Mouse (Mus musculus) forebrain, embryonic 16.5 days (tissue): ENCODE data around the gene Exosc8. TPM values are rescaled to one million over a fixed set of nuclear protein-coding genes. Genes with fewer than 3 reads are reported as not detected.
A peak's percentile ranks its signal among the peaks of the same experiment; 100 is the strongest.

Experiments used
- ATAC-seq: fragments of 200-750 bp; cut with Nextera tagmentation; 2 replicates; pipeline ENCODE4 v1.8.0; 2017; ENCODE audit warnings: mild to moderate bottlenecking, moderate library complexity
- H3K27ac ChIP-seq: fragments of 300-500 bp; sonication (generic); 2 replicates; pipeline ENCODE4 v1.5.1; 2014; ENCODE audit warnings: low read length, control low read depth
- H3K27me3 ChIP-seq: fragments of 300-500 bp; sonication (generic); replicated peaks from 2 replicates; pipeline ENCODE4 v1.6.1; 2014; ENCODE audit warnings: low read length; ENCODE audit not compliant: control insufficient read depth, insufficient read depth
- H3K36me3 ChIP-seq: fragments of 300-500 bp; sonication (generic); 2 replicates; pipeline ENCODE4 v1.6.1; 2014; ENCODE audit not compliant: control insufficient read depth, insufficient read depth
- H3K4me1 ChIP-seq: fragments of 300-500 bp; sonication (generic); replicated peaks from 2 replicates; pipeline ENCODE4 v1.6.1; 2014; ENCODE audit warnings: low read length; ENCODE audit not compliant: control insufficient read depth, insufficient read depth
- H3K4me2 ChIP-seq: fragments of 300-500 bp; sonication (generic); 2 replicates; pipeline ENCODE4 v1.6.1; 2014; ENCODE audit warnings: mild to moderate bottlenecking, low read length, control low read depth
- H3K4me3 ChIP-seq: fragments of 300-500 bp; sonication (generic); replicated peaks from 2 replicates; pipeline ENCODE4 v1.5.1; 2014; ENCODE audit warnings: mild to moderate bottlenecking, low read length, control low read depth
- H3K9ac ChIP-seq: fragments of 300-500 bp; sonication (generic); replicated peaks from 2 replicates; pipeline ENCODE4 v1.6.1; 2014; ENCODE audit warnings: low read depth, low read length, control low read depth
- H3K9me3 ChIP-seq: fragments of 300-500 bp; sonication (generic); 2 replicates; pipeline ENCODE4 v1.6.1; 2016; ENCODE audit warnings: low read length; ENCODE audit not compliant: control insufficient read depth
- WGBS: fragments of 180-500 bp; shearing (Covaris S2); extraction: QIAGEN DNeasy Blood & Tissue Kit; methylation state at CpG from one replicate; pipeline ENCODE4 v1.1.7; 2014; 5-methylcytosine and 5-hydroxymethylcytosine counted together
- polyA plus RNA-seq: library from polyadenylated mRNA; unstranded; fragments of >200 nt; fragmentation: Nextera tagmentation; extraction: Ambion mirVana; gene quantifications from 2 replicates; pipeline ENCODE4 v1.2.1, GENCODE M21; 2015

Gene Exosc8
- polyA plus RNA-seq, 1 experiment from 2014 or later: 94.4 TPM

DNA sequence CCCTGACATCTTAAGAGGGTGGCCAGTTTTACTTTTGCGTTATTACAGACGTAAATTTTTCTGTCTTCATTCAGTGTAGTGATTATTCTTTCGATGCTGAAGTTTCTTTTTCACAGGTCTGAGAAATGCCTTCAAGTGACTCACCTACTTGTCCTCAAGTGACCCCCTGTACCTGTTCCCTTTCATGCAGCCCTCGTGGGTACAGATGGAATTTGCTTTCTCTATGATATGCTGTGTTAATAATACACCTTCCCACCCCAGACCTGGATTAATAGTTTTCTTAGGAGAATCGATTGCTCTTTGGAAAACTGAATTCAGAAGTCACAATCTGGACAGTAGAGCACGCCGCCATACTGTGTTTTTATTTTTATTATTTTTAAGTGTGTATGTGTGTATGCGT, 2.1 kb upstream of the Exosc8 start:
- no peaks in the 10 kb centered on the region for H3K9me3 ChIP-seq
- peaks cover 13% of the 10 kb centered on the region for H3K36me3 ChIP-seq
- no peak for ATAC-seq
- peaks cover 15% of the 10 kb centered on the region for H3K4me1 ChIP-seq
- H3K27me3 ChIP-seq: no peaks in the 10 kb centered on the region
- no peak overlapping the region for H3K9ac ChIP-seq
- H3K27ac ChIP-seq: no peak overlapping the region
- no peak overlapping the region for H3K4me2 ChIP-seq
- WGBS: 97% methylated on average over 8 of the region's 8 CpGs
- H3K4me3 ChIP-seq: no peak overlapping the region

DNA sequence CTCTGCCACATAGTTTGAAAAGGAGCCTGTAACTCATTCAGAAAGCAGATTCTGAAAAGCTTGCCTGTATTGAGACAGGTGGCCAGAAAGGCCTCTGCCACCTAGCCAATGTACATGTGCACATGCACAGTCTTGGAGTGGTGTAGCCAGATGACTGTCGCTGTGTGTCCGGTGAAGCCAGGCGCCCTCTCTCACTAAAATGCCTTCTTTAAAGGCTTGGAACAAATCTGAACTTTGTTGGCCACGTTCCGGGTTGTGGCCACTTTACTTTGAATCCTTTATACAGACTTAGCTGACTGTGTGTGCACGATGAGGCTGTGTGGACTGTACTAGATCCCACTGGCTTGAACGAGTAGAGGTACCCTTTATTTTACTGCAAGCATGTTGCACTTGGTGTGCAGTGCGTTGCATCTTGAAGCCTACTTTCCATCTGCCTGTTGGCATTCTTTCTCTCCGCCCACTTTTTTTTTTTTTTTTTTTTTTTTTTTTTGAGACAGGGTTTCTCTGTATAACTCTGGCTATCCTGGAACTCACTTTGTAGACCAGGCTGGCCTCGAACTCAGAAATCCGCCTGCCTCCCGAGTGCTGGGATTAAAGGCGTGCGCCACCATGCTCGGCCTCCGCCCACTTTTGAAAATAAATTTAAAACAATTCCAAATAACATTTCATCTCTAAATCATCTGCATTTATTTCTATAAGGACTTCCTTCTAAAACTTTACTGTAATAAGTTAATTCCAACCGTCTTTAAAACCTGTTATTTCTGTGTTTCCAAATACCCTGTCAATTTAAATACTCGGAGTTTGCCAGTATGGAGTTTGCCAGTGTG, 1.1 kb upstream of the Exosc8 start:
- ATAC-seq: no peak

DNA sequence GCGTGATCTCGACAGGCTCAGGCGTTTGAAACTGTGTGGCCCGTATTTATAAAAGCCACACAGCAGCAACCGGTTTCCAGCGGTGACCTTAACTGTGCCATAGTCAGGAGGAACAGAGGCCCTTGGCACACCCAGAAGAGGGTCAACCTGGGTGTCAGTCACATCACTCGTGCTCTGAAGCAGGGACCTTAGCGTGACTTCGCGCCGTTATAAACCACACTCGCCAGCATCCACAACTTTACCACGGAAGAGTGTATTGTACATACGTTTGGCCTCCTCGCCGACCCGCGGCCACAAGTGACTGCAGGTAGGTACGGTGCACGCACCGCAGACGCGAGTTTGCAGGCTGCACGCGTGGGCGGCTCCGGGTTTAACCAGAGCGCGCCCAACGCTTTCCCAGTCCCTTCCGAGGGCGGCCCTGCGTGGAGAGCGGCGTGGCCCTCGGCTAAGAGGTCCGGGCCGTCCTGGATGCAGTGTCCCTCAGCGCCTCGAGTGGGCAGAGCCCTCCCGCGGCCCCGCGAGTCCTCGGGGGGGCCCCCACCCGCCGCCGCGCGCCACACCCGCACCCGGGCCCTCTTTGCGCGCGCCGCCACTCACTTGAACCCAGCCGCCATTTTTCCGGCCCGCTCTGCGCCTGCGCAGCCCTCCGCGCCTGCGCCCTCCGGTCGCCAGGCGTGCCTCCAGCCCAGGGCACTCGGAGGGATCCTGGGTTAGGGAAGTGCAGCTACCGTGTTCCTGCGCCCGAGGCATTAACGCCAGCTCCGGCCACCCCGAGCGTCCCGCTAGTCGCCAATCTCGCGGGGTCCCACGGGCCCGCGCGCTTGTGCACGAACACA, 564 bp downstream of the Exosc8 start:
- peak; percentile 94 for ATAC-seq
- Histone ChIP-seq H3K4me2 (peak overlapping the region; percentile 88), H3K4me3 (peak overlapping the region; percentile 87), H3K4me1 (peaks cover 15% of the 10 kb centered on the region), H3K27me3 (no peaks in the 10 kb centered on the region), H3K27ac (peak overlapping the region; percentile 97), H3K9me3 (no peaks in the 10 kb centered on the region), H3K9ac (peak overlapping the region; percentile 85), H3K36me3 (peaks cover 10% of the 10 kb centered on the region)
- WGBS: under 1% methylated on average over 83 of the region's 84 CpGs

More for the DNA sequence above, 1.1 kb upstream of the Exosc8 start:
- H3K4me2 ChIP-seq: peak overlapping the region; percentile 88
- H3K4me1 ChIP-seq: peaks cover 15% of the 10 kb centered on the region
- peak overlapping the region; percentile 87 for H3K4me3 ChIP-seq
- peak overlapping the region; percentile 85 for H3K9ac ChIP-seq
- WGBS: 49% methylated on average over 18 of the region's 18 CpGs
- no peaks in the 10 kb centered on the region for H3K9me3 ChIP-seq
- H3K27ac ChIP-seq: peak overlapping the region; percentile 97
- peaks cover 3% of the 10 kb centered on the region; the same call in 1 of the 2 replicates for H3K36me3 ChIP-seq
- H3K27me3 ChIP-seq: no peaks in the 10 kb centered on the region

DNA sequence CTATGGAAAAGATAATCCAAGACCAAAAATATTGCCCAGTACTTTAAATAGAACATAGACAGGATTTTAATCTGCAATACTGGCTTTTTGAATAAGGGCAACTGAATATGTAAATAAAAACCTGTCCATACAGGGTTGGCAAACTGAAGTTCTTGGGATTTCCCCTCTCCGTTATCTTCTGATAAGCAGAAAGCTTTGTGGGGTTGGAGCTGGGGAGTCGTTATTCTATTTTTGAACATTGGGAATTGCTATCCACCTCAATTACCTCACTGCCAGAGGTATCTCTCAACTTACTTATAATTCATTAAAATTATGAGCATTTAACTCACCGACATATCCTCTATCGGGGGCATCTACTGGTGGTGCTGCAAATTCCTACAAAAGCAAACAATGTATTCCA, 2.8 kb downstream of the Exosc8 start:
- Histone ChIP-seq H3K4me1 (peaks cover 15% of the 10 kb centered on the region), H3K9ac (no peak overlapping the region), H3K36me3 (peaks cover 29% of the 10 kb centered on the region), H3K4me2 (no peak overlapping the region), H3K4me3 (no peak overlapping the region), H3K27me3 (no peaks in the 10 kb centered on the region), H3K27ac (no peak overlapping the region), H3K9me3 (no peaks in the 10 kb centered on the region)
- ATAC-seq: no peak
- WGBS: 94% methylated on average over 4 of the region's 4 CpGs

DNA sequence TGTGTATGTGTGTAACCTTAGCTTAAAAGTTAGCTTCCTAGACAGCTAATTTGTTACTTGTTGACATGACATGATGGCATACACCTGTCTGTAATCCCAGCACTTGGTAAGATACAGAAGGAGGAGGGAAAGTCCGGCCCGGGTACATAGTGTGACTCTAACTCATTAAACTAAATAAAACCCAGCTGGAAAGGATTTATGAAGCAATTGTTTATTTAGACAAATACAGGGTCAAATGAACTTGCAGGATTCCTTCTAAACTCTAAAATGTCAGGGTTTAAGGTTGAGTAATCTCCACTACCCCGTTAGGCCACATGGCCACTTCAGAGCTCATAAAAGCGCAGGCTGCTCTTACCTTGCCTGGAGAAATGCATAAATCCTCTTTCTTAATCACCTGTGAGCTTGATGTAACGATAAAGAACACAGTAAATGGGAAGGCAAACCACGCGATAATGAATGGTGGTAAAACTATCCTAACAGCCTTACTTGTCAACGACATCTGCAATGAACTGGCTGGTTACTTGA, 3.5 kb downstream of the Exosc8 start:
- no peak overlapping the region for H3K4me2 ChIP-seq
- no peak for ATAC-seq
- peaks cover 15% of the 10 kb centered on the region for H3K4me1 ChIP-seq
- H3K27ac ChIP-seq: no peak overlapping the region
- H3K4me3 ChIP-seq: no peak overlapping the region
- no peak overlapping the region for H3K9ac ChIP-seq
- no peaks in the 10 kb centered on the region for H3K27me3 ChIP-seq
- 88% methylated on average over 8 of the region's 8 CpGs for WGBS
- H3K9me3 ChIP-seq: no peaks in the 10 kb centered on the region
- peaks cover 32% of the 10 kb centered on the region for H3K36me3 ChIP-seq

DNA sequence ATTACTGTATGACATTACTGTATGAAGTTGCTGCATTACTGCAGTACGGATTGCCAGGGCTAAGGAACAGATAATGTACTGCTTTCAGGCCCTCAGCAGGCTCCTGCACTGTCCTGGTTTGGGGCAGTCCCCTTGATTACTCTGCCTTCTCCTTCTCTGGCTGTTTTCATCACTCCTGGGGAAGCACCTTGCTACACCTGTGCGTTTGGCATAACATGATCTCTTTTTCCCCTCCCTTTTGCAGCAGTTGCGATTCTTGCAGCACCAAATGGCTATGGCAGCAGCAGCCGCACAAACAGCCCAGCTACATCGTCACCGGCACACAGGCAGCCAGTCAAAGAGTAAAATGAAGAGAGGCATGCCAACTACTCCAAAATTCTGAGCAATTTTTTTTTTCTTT, 7.1 kb downstream of the Exosc8 start:
- H3K4me2 ChIP-seq: no peak overlapping the region
- no peak overlapping the region for H3K27ac ChIP-seq
- no peaks in the 10 kb centered on the region for H3K4me1 ChIP-seq
- ATAC-seq: no peak
- H3K27me3 ChIP-seq: no peaks in the 10 kb centered on the region
- WGBS: 92% methylated on average over 6 of the region's 6 CpGs
- H3K9ac ChIP-seq: no peak overlapping the region
- no peaks in the 10 kb centered on the region for H3K9me3 ChIP-seq
- H3K36me3 ChIP-seq: peaks cover 36% of the 10 kb centered on the region
- no peak overlapping the region for H3K4me3 ChIP-seq

DNA sequence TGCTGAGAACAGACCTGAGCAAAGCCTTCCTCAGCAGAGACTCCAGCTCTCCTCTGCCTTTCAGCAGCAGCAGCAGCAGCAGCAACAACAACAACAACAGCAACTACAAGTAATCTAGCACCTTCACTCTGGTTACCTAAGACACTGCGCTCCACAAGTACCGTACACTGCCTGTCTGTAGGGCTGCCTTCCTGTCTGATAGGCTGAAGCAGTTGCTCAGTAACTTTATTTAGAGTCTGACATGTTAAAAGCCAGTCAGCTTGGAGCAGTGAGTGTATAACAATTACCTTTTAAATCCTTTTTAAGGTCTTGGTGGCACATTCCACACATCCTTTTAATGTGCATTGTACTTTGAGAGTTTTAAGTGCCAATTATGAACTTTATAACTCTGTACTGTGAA, 7.6 kb downstream of the Exosc8 start:
- 91% methylated on average over 2 of the region's 2 CpGs for whole genome bisulfite sequencing
- Histone ChIP-seq H3K9me3 (no peaks in the 10 kb centered on the region), H3K4me3 (no peak overlapping the region), H3K27me3 (no peaks in the 10 kb centered on the region), H3K36me3 (peaks cover 38% of the 10 kb centered on the region), H3K4me2 (no peak overlapping the region), H3K9ac (no peak overlapping the region), H3K4me1 (no peaks in the 10 kb centered on the region), H3K27ac (no peak overlapping the region)
- ATAC-seq: no peak

DNA sequence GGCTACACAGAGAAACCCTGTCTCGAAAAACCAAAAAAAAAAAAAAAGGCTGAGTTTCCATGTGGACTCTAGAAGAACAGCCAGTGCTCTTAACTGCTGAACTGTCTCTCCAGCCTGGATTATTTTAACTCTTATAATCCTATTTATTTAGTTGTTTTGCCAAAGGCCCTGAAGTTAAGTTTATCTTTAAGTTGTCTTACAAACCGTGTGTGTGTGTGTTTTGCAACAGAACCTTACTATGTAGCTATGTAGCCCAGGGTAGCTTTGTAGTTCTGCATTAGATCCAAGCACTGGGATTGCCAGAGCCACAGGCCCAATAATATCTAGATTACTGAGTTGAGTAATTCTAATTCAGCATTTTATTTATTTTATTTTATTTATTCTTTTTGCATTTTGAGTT, 9.8 kb downstream of the Exosc8 start:
- Histone ChIP-seq H3K4me2 (no peak overlapping the region), H3K36me3 (peaks cover 39% of the 10 kb centered on the region), H3K27ac (no peak overlapping the region), H3K4me3 (no peak overlapping the region), H3K4me1 (no peaks in the 10 kb centered on the region), H3K9ac (no peak overlapping the region), H3K9me3 (no peaks in the 10 kb centered on the region), H3K27me3 (no peaks in the 10 kb centered on the region)
- WGBS: 89% methylated on average over 2 of the region's 2 CpGs
- no peak for ATAC-seq

DNA sequence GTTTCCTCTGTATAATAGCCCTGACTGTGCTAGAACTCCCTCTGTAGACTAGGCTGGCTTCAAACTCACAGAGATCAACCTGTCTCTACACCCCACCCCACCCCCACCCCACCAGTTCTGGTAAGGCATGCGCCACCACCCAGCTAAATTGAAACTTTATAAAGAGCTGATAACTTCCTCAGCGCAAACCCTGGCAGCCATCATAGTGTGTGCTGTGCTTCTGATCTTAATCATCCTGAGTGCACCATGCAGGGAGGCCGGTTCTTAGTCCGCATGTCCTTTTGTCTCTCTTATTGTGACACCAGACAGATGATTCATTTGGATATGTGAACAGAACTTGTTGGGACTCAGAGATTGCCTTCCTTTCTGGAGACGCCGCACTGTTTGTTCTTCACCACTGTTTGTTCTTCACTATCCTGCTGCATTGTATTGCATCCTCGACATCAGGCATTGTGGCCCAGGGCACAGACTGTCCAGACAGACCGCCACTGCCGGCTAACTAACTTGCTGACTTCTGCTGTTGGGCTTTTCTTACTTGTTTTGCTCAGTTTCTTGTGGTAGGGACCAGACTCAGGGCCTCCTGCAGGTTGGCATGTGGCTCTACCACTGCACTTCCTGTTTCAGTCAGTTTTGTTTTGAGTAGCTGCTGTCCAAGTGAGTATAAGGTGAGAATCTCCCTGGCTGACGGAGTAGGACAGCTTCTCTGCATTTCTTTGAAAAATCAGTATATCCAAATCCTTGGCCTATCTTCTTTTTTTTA, 11.3 kb downstream of the Exosc8 start:
- Histone ChIP-seq H3K9ac (no peak overlapping the region), H3K36me3 (peaks cover 31% of the 10 kb centered on the region), H3K4me1 (no peaks in the 10 kb centered on the region), H3K4me3 (no peak overlapping the region), H3K27me3 (no peaks in the 10 kb centered on the region), H3K9me3 (no peaks in the 10 kb centered on the region), H3K4me2 (no peak overlapping the region), H3K27ac (no peak overlapping the region)
- 90% methylated on average over 10 of the region's 10 CpGs for WGBS
- no peak for ATAC-seq
